In genomic region chr2:128127121-128127671, GRCm38 (mm10) we compare ENCODE assay signal across 8 mouse cellular contexts. TPM values are rescaled to one million over a fixed set of nuclear protein-coding genes. Genes with fewer than 3 reads are reported as not detected.
DNase-seq lines count a peak whose midpoint lies in the region; ATAC-seq and TF ChIP-seq lines count a peak whose summit lies in the region.

No protein-coding gene starts in this region.

- no peaks in the 10 kb centered on the region for H3K79me2 ChIP-seq in heart, adult 2 months (replicated peaks; ENCODE audit: control insufficient read depth, insufficient read depth, low read length)

- peak; percentile 52 for TF ChIP-seq CTCF in heart, adult 2 months (IDR thresholded peaks at IDR 0.05)
- TF ChIP-seq CTCF in spleen, adult 2 months (IDR thresholded peaks at IDR 0.05; ENCODE audit: extremely low read depth, insufficient read depth, insufficient read length, insufficient replicate concordance) = no peak

- TF ChIP-seq EP300 in heart, adult 2 months (IDR thresholded peaks at IDR 0.05; ENCODE audit: insufficient read depth, low read depth, low read length) = no peak

- peak overlapping the region; percentile 92 for H3K4me2 ChIP-seq in embryonic facial prominence, embryonic 13.5 days
- H3K4me2 ChIP-seq in limb, embryonic 12.5 days = peak overlapping the region; percentile 97
- H3K4me2 ChIP-seq in midbrain, embryonic 14.5 days (ENCODE audit: low read length) = peak overlapping the region; percentile 100

- DNase-seq in 3T3-L1 (ENCODE audit: low read depth, low spot score) = peak; percentile 95
- peak; percentile 81 to 95 for DNase-seq in adrenal gland, postnatal 4 days (ENCODE audit: low spot score in 2 of 2)
- DNase-seq in heart, adult 2 months = peak; percentile 96 to 98
- peak; percentile 95 to 96 for DNase-seq in kidney, adult 8-10 months
- DNase-seq in midbrain, embryonic 14.5 days = peak; percentile 96
- peak; percentile 70 to 92 for DNase-seq in spleen, adult 2 months (ENCODE audit: low read depth in 1 of 2, low spot score in 2 of 2)

- H3K27ac ChIP-seq in embryonic facial prominence, embryonic 13.5 days = peak overlapping the region; percentile 92
- peak overlapping the region; percentile 78 for H3K27ac ChIP-seq in heart, adult 2 months
- peak overlapping the region; percentile 94 for H3K27ac ChIP-seq in limb, embryonic 12.5 days
- H3K27ac ChIP-seq in midbrain, embryonic 14.5 days (replicated peaks; ENCODE audit: low read depth, low read length) = peak overlapping the region; percentile 80
- H3K27ac ChIP-seq in spleen, adult 2 months (ENCODE audit: insufficient read depth, low read length) = peak overlapping the region; percentile 83

- WGBS in embryonic facial prominence, embryonic 13.5 days = under 1% methylated on average over 67 of the region's 67 CpGs
- 1% methylated on average over 67 of the region's 67 CpGs for WGBS in heart, adult 2 months
- WGBS in limb, embryonic 12.5 days = 1% methylated on average over 62 of the region's 67 CpGs
- WGBS in midbrain, embryonic 14.5 days = under 1% methylated on average over 67 of the region's 67 CpGs
- under 1% methylated on average over 54 of the region's 67 CpGs for WGBS in spleen, adult 2 months

- H3K9ac ChIP-seq in embryonic facial prominence, embryonic 13.5 days = peak overlapping the region; percentile 81
- H3K9ac ChIP-seq in heart, adult 2 months (ENCODE audit: low read depth, low read length) = peak overlapping the region; percentile 84
- H3K9ac ChIP-seq in limb, embryonic 12.5 days (replicated peaks) = peak overlapping the region; percentile 84
- H3K9ac ChIP-seq in midbrain, embryonic 14.5 days (replicated peaks; ENCODE audit: low read length) = peak overlapping the region; percentile 66

- H3K9me3 ChIP-seq in embryonic facial prominence, embryonic 13.5 days = no peaks in the 10 kb centered on the region
- no peaks in the 10 kb centered on the region for H3K9me3 ChIP-seq in limb, embryonic 12.5 days
- no peaks in the 10 kb centered on the region for H3K9me3 ChIP-seq in midbrain, embryonic 14.5 days (ENCODE audit: control insufficient read depth, low read length)

- H3K4me3 ChIP-seq in embryonic facial prominence, embryonic 13.5 days = peak overlapping the region; percentile 76
- H3K4me3 ChIP-seq in heart, adult 2 months = peak overlapping the region; percentile 91
- H3K4me3 ChIP-seq in limb, embryonic 12.5 days (replicated peaks) = peak overlapping the region; percentile 76
- peak overlapping the region; percentile 64 for H3K4me3 ChIP-seq in midbrain, embryonic 14.5 days (replicated peaks; ENCODE audit: low read depth, low read length)
- H3K4me3 ChIP-seq in spleen, adult 2 months (ENCODE audit: extremely low read depth, insufficient read depth, insufficient read length) = peak overlapping the region; percentile 96

- peak; percentile 82 for TF ChIP-seq POLR2A in heart, adult 2 months (IDR thresholded peaks at IDR 0.05; ENCODE audit: insufficient read depth, low read depth, low read length)
- TF ChIP-seq POLR2A in spleen, adult 2 months (IDR thresholded peaks at IDR 0.05; ENCODE audit: low read depth, low read length) = no peak

- intact Hi-C loops in heart, adult 2 months (cut with DNase I) = loop anchor here (2.0 to 5.0 kb wide), 2 partner anchors 50 to 186 kb away; no protein-coding TSS in a partner anchor

- peaks cover 18% of the 10 kb centered on the region for H3K36me3 ChIP-seq in embryonic facial prominence, embryonic 13.5 days
- H3K36me3 ChIP-seq in heart, adult 2 months (ENCODE audit: control insufficient read depth, insufficient read depth, low read length) = no peaks in the 10 kb centered on the region
- peaks cover 25% of the 10 kb centered on the region for H3K36me3 ChIP-seq in limb, embryonic 12.5 days
- H3K36me3 ChIP-seq in midbrain, embryonic 14.5 days (ENCODE audit: control insufficient read depth, insufficient read depth, low read length) = 0 out of 2 replicates have a peak, but pooled peaks cover 2% of the 10 kb centered on the region
- H3K36me3 ChIP-seq in spleen, adult 2 months (ENCODE audit: control insufficient read depth, insufficient read depth, low read length) = peaks cover 13% of the 10 kb centered on the region

- peak; percentile 88 for ATAC-seq in embryonic facial prominence, embryonic 13.5 days (ENCODE audit: insufficient number of reproducible peaks, insufficient read depth, low FRiP score, low TSS enrichment, low read depth)
- peak; percentile 87 for ATAC-seq in limb, embryonic 12.5 days (ENCODE audit: insufficient number of reproducible peaks, insufficient read depth, low FRiP score, low TSS enrichment, low read depth)
- ATAC-seq in midbrain, embryonic 14.5 days (ENCODE audit: low FRiP score, low TSS enrichment) = peak; percentile 91

- peaks cover 33% of the 10 kb centered on the region for H3K27me3 ChIP-seq in embryonic facial prominence, embryonic 13.5 days
- H3K27me3 ChIP-seq in heart, adult 2 months (ENCODE audit: control insufficient read depth, insufficient read depth, low read length) = no peaks in the 10 kb centered on the region
- peaks cover 29% of the 10 kb centered on the region for H3K27me3 ChIP-seq in limb, embryonic 12.5 days
- peaks cover 31% of the 10 kb centered on the region for H3K27me3 ChIP-seq in midbrain, embryonic 14.5 days (ENCODE audit: control insufficient read depth, insufficient read depth, low read length)
- H3K27me3 ChIP-seq in spleen, adult 2 months (ENCODE audit: control insufficient read depth, insufficient read depth, low read length) = no peaks in the 10 kb centered on the region; the same call in none of the 2 replicates

- H3K4me1 ChIP-seq in embryonic facial prominence, embryonic 13.5 days = peaks cover 53% of the 10 kb centered on the region
- H3K4me1 ChIP-seq in heart, adult 2 months (ENCODE audit: control insufficient read depth, insufficient read depth, low read length) = peaks cover 8% of the 10 kb centered on the region
- H3K4me1 ChIP-seq in limb, embryonic 12.5 days (replicated peaks) = peaks cover 51% of the 10 kb centered on the region
- H3K4me1 ChIP-seq in midbrain, embryonic 14.5 days (ENCODE audit: control insufficient read depth, insufficient read depth, low read length) = peaks cover 39% of the 10 kb centered on the region
- peaks cover 22% of the 10 kb centered on the region for H3K4me1 ChIP-seq in spleen, adult 2 months (ENCODE audit: control insufficient read depth, insufficient read depth, insufficient read length)

RNA-seq across cellular contexts. Expression of gene Bcl2l11, which starts 1.4 kb away (rescaled TPM):
- 10 to 100 TPM; 37.2 to 37.7 TPM for total RNA-seq in adrenal gland, postnatal 4 days (2021)
- polyA plus RNA-seq in embryonic facial prominence, embryonic 13.5 days (2015; fragmentation: Nextera tagmentation; extraction: Ambion mirVana) = 20.8 and 23.6 TPM in 2 replicates
- total RNA-seq in heart, adult 2 months (2021) = 10 to 100 TPM; 13.5 to 19.9 TPM
- polyA plus RNA-seq in heart, adult 2 months (2012; rRNA removed) = 10.9 and 14.9 TPM in 2 replicates
- polyA plus RNA-seq in limb, embryonic 12.5 days (2016; fragmentation: Nextera tagmentation; extraction: Ambion mirVana) = 29.9 and 33.5 TPM in 2 replicates
- polyA plus RNA-seq in midbrain, embryonic 14.5 days (2014; fragmentation: Nextera tagmentation; extraction: Ambion mirVana) = 8.7 and 13.3 TPM in 2 replicates
- 21.6 and 22.1 TPM in 2 replicates for polyA plus RNA-seq in spleen, adult 2 months (2012; rRNA removed)

Comparison
In these comparisons a context has a peak if more than half of its experiments do, and no peak if none do; other contexts are left out.
1. Peak in every context shown above with its lines: DNase-seq, ATAC-seq, H3K4me3 ChIP-seq and H3K27ac ChIP-seq.